Mouse (Mus musculus): ENCODE data around the gene Blnk.

Blnk gene

DNA sequence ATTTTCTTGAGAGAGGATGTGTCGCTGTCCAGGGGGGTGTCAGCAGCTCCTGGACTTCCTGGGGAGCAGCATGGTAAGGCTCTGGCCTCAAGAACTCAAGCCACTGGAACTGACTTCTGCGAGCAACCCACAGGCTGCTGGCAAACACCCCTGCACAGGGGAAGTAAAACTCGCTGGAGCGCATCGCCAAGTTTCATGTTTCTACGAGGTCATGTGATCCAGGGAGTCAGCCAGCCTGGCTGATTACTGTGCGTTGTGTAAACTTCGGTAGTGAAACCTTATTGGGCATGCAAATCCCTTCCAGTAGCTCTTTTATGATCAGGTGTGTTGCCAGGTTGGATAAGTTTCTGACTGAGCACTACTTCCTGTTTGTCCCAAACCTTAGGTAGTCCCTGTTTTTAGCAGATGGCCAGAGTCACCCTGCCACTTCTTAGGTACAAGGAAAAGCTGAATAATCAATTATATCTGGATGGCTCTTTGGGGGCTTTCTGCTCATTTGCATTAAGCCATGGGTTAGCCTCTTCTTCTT lies at the start of gene Blnk:
TSS of gene Blnk (minus strand) at position 479 of the 529 bp plus-strand sequence.
- peak; percentile 69 to 81 for DNase-seq (ENCODE audit: low spot score in 2 of 2)

DNA sequence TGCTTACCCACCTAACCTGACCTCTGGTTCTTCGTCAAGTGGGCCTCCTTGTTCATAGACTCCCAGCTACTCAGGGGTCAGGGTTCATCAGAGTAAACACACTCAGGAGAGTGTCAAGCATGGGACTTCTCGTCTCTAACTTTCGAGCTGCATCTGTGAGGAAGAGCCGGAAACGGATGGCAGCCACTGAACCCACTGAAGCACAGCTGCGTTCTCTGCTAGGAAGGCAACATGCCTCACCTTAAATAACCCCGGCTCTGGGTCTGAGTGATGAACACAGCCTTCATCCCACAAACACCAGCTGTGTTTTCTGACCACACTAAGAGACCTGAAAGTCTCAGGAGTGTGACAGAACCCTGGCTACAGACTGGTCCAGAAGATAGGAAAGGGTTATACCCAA lies 44.8 kb upstream of the Blnk start:
- no peak for DNase-seq (ENCODE audit: low spot score in 2 of 2)

DNA sequence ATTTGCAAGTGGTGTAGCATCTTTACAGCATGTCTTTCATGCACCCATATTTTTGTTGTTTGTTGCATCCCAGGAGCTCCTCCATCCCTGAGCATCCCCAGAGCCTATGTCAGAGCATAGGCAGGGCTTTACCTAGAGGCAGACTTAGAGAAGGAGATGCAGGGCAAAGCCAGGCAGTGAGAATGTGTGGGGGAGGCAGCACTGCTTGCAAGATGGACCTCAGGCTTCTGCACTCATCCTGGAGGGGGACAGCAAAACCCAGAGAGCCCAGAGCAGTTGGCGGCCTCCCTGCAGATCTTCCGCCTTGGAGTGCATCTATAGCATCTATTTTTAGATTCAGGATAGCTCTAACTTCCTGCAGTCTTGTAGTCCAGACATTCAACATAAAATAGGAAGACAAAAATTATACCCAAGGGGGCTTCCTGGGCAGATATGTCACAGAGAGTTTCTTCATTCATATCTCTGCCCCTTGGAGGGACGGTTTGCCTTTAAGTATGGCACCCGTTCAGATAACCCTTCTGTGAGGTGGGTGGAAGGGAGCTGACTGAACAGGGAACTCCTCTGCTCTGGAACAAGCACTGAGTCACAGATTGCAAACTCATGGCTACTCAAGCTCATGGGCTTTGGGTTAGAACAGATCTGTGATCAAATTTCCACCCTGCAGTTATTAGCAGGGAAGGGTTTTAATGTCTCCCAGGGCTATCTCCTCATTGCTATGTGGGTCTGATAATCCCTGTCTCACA lies 41.6 kb upstream of the Blnk start:
- no peak for DNase-seq (ENCODE audit: low spot score in 2 of 2)

DNA sequence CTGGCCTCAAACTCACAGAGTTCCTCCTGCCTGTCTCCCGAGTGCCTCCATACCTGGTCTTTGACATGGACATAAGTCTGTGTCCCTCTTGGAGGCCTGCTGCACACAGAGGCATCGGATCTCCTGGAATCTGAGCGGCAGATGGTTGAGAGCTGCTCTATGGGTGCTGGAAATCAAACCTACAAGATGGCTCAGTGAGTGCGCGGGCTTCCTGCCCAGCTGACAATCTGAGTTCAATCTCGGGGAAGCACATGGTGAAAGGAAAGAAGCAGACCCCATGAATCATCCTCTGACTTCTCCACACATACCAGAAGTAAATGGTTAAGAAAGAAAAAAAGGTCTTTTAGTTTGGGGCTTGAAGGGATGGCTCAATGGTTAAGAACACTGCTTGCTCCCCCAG lies 37.5 kb upstream of the Blnk start:
- DNase-seq (ENCODE audit: low spot score in 2 of 2), result no peak

DNA sequence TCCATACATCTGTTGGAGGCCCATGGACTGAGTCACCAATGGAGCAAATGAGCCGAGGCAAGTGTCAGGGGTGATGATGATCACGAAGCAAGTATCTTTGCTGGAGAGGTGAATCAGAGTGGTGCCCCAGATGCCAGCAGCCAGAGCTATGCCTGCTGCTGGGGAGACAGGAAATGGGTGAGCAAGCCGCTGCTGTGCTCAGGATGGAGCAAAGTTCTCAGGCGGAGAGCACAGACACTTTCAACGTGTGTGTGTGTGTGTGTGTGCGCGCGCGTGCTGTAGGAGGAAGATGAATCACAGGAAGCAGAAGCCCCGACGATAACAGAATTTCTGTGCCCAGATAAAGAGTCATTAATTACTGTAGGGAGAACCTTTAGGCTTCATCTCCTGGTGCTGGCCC lies 36.7 kb upstream of the Blnk start:
- DNase-seq (ENCODE audit: low spot score in 2 of 2), result no peak

DNA sequence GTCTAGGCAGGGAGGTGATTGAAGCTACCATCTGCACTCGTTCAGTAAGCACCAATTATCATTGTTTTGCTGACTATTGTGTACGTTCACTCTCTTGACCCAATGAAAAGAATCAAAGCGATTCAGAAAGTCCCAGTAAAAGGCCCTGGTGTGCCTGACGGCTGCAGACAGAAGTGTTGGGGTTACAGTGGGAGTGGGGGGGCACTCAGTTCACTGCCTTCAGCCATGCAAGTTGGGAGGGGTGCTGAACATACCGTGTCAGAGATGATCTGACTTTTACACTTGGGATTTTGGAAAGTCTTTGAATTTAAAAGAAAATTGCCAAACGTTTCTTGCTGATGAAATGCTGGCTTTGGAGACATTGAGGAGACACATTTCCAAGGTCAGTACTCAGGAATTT lies 35.8 kb upstream of the Blnk start:
- DNase-seq (ENCODE audit: low spot score in 2 of 2), result no peak

DNA sequence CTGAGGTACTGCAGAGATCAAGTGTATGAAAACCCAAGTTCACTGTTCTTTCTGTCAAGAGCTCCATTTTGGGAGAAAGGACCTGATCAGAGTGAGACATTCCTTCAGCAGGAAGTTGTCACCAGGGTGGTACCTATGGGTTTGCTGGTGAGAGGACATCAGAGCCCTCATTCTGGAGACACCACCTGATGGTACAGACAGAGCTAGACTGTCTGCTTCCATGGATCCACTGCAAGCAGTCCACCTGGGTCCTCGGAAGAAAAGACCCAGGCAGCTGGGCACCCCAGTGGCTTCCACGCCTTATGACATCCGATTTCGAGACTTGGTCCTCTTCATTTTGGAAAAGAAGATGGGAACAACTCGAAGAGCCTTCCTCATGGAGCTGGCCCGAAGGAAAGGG lies 34.9 kb upstream of the Blnk start, which contains the start of gene Dntt:
TSS of gene Dntt (plus strand) at position 57 of the 400 bp plus-strand sequence.
- DNase-seq (ENCODE audit: low spot score in 2 of 2), result no peak

DNA sequence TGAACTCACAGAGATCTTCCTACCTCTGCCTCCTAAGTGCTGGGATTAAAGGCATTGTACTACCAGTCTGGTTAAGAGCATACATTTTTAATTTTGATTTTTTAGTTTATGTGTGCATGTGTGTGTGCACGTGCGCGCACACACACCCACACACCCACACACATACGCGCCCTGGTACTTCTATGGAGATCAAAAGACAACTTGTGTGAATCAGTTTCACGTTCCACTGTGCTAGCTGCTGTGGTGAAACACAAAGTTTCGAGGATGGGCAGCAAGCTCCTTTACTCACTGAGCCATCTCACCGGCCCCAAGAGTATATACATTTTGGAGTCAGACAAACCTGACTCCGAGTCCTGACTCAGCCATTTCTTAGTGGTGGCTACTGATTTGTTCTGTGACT lies 33.3 kb upstream of the Blnk start:
- DNase-seq (ENCODE audit: low spot score in 2 of 2), result no peak

DNA sequence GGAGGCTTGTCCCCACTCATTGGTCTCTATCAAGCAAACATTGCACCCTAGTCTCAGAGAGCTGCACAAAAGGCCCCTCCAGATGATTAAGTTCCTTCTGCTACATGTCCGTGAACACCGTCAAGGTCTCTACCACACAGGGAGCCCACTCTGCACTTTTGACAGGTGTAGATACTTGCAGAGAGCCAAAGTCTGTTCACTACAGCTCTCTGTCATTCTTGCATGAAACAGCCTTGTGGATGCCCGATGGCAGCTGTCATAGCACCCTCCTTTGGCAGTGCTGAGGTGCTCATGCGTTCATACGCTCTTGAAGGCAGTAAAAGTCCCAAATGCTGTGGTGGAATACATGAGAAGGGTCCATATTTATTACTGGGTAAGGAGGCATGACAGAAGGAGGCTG lies 32.7 kb upstream of the Blnk start:
- DNase-seq (ENCODE audit: low spot score in 2 of 2), result no peak

DNA sequence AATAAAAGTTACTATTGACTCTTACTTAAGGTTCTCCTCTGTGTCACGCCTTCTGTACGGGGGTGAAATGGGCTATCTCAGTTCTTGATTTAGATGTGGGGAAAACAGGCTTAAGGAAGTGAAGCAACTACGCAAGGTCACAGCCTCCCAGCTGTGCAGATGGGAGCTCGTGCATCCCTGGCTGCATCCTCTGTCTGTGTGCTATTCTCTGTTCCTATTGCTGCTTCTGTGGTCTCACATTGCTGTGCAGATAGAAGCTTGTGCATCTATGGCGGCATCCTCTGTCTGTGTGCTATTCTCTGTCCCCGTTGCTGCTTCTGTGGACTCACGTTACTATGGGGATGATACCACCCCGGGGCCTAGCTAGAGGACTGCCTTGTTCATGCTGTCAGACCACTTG lies 32.2 kb upstream of the Blnk start:
- no peak for DNase-seq (ENCODE audit: low spot score in 2 of 2)

DNA sequence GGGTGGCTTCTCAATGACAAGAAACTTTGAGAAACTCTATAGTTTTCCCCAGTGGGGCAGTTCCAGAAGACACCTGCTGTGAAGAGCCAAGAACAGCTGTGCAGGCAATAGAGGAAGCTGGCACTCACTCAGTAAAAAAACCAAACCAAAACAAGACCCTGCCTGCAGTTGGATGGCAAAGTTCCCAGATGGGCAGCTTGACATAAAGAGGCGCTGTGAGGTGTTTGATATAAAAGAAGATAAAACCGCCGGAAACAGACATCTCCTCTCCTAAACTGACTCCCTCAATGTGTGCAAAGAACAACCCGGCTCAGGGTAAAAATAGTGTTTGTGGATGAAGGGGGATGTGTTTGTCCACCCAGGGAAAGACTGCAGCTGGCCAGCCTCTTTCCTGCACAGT lies 27.9 kb upstream of the Blnk start:
- no peak for DNase-seq (ENCODE audit: low spot score in 2 of 2)

DNA sequence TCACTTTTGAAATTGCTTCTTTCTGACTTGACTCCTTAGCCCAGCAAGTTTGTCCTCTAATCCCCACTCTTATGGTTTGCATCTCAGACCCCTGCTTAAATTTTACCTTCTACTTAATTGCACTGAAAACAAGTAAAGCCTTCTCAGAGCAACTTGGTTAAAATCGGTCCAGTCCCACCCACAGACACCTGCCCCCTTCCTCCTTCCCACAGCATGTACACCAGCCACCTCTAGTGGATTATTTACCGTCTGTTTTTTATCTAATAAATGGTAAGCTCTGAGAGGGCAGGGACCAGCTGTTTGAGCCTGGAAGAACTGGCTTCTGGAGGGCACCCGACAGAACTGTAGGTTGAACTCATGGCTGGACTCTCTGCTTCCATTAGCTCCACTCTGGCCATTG lies 26.2 kb upstream of the Blnk start:
- no peak for DNase-seq (ENCODE audit: low spot score in 2 of 2)

DNA sequence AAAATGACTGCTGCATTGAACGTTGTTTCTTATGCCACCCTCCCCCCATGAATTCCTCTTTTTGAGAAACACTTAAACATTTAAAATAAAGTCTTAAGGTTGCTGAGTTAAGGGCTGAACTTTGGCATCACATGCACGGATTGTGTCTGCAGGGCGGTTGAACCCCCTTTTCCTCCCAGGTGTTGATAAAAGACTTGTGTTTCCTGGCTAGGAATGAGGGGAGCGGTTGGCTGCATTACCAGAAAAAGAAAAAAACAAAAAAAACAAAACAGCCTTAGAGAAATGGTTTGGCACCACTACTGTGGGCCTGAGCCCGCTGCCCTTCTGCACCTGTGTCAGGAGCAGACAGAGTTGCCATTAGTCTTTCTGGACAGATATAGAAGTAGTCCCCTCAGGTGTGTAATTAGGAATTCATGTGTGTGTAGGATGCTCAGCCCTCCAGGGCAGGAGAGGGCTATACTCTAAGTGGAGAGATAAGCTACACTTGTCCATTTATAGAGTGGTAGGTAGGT lies 24.9 kb upstream of the Blnk start:
- no peak for DNase-seq (ENCODE audit: low spot score in 2 of 2)

DNA sequence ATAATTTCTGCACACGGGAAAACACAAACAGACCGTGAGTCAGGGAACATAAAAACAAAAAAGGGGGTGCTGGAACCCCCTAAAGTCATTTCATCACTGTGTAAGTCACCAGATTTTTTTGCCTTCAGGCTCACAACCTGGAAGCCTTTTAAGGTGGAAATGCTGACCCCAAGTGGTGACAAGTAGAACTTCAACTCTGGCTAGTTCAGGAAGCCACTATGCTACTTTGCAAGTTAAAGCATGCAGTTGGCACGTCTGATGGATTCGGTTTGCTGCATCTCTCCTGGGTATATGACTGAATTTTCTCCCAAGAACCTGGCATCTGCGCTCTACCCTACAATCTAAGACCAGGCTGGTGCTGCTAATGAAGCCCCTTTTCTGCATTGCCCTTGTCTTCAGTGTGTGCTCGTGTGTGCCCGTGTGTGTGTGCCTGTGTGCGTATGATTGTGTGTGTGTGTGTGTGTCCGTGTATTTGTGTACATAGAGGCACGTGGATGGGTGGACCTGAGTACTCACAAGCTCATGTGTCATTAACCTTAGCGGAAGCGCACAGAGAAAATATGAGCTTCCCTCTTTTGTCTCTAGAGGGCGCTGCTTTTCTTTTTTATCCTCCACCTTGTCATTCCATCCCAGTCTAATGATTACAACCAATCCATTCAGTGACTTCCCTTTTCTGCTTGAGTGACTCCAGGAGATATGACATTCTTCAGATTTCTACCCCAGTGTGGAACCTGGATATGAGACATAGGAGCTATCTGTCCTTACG lies 21.8 kb upstream of the Blnk start:
- peak; percentile 59 to 72 for DNase-seq (ENCODE audit: low spot score in 2 of 2)

DNA sequence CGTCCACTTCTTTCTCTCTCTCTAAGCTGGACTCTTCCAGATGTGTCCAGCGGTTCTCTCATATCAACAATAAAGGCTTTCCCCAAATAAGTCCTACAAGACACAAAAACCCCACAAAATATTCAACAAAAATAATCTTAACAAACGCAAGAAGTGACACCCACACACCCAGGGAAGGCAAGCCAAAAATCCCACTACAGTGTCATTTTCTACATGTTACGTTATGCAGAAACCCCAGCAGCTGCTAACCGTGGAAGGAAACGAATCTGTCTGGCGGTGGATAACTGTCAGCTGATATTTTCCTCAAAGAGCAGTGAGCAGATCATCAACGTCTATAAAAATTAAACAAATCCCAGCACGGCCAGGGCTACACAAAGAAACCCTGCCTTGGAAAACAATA lies 19.7 kb upstream of the Blnk start:
- DNase-seq (ENCODE audit: low spot score in 2 of 2), result no peak

DNA sequence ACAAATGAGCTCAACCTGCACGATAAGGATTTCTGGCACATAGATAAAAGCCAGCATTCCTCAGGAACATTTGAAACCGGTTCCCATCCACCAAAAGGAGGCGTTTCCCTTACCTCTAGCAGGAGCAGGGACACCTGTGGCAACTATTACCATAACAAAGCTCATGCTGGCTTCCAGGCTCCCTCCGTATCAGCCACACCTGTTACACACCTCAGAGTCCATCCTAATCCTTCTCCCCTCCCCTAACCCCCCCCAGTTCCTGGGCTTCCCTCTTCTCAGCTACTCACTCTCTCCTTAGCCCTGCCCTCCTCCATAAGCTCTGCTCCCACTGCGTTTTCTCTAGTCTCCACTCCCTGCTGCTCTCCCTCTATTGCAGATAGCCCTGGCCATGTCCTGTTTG lies 19.3 kb upstream of the Blnk start:
- no peak for DNase-seq (ENCODE audit: low spot score in 2 of 2)

DNA sequence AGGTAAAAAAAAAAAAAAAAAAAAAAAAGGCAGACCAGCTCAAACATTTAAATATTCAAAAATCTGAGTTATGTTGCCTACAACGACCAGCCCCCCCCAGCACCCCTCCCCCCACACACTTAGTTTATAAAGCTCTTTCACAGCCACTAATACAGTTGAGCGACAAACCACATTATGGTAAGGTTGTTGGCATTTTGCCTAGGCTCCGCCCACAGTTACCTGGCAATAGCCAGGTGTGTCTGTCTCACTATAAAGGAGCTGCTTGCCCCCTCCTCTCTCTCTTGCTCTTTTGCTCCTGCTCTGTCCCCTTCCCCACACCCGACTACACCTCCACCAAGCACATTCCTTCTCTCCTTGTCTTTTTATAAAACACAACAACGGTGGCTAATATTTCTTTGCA lies 17.3 kb upstream of the Blnk start:
- DNase-seq (ENCODE audit: low spot score in 2 of 2), result no peak

DNA sequence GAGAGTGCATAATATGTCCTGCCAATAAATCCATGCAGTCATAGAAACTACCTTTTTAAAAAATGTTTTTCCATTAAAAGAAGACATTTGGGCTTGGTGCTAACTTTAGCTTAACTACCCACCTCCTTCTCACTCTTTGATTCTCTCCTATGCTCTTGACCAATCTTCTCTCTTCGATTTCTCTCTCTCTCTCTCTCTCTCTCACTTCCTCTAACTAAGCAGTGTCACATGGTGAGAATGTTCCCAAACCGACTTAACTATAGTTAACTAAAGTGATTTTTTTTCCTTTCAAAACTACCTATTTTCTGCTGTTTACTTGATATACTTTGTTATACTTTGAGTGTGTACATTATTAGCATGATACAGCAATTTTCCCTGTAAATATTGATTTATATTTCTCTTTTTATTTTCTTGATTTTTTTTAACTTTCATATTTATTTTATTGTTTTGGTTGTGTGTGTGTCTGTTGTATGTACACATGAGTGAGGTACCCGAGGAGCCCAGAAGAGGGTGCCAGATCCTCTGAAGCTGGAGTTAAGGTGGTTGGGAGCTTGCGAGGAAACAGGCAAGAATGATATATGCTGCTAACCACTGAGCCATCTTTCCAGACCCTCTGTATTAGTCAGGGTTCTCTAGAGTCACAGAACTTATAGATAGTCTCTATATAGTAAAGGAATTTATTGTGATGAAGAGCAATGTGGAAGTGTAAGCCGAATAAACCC lies 14.5 kb upstream of the Blnk start:
- no peak for DNase-seq (ENCODE audit: low spot score in 2 of 2)

DNA sequence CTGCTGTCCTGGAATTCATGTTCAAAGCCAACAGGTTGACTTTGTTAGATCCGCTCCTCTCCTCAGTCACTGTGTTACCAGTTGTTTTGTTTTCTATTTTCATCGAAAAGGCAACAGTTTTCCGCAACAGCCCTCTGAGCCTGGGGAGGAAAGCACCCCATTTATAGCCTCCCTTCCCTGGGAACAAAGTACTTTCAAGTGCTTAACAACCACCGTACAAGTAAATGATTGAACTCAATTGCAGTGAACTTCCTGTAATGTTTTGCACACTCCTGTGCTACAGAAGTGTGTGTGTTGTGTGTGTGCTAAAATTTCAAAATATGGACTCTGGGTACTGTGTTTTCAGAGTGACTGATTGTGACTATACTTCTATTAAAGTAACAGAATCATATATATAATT lies 13.4 kb upstream of the Blnk start:
- DNase-seq (ENCODE audit: low spot score in 2 of 2), result no peak

DNA sequence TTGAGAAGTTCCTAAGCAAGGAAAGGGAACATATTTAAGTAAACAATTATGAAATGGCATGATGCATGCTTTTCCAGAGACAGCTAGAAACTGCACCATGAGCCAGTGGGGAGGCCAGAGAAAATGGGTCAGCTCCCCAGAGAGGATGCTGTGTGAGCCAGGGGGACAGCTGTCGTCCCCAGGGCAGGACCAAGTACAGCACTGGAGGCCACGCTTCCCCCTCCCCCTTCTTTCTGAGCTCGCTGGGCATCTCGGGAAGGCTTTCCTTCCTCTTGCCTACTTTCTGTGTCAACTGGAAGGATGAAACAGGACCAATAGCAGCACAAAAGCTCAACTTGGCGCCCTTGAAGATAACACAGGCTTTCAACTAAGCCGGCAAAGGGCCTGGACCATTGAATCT lies 13.0 kb upstream of the Blnk start:
- DNase-seq (ENCODE audit: low spot score in 2 of 2), result no peak

DNA sequence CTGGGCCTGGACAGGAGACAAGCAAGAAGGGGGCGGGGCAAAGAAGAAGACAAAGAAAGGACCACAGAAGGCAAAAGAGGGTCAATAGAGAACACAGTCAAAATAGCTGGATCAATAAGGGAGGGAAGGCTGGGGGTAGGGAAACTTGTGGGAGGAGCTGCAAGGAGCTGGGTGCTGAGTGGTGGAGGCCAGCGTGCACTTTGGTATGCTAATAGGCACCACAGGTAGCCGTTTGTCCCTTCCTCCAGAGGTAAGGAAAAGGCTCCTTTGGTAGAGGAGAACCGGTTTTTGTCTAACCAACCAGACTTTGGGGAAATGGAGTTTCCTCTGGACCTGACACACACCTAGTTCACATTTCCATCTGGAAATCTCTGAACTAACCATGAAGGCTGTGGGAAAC lies 12.3 kb upstream of the Blnk start:
- no peak for DNase-seq (ENCODE audit: low spot score in 2 of 2)

DNA sequence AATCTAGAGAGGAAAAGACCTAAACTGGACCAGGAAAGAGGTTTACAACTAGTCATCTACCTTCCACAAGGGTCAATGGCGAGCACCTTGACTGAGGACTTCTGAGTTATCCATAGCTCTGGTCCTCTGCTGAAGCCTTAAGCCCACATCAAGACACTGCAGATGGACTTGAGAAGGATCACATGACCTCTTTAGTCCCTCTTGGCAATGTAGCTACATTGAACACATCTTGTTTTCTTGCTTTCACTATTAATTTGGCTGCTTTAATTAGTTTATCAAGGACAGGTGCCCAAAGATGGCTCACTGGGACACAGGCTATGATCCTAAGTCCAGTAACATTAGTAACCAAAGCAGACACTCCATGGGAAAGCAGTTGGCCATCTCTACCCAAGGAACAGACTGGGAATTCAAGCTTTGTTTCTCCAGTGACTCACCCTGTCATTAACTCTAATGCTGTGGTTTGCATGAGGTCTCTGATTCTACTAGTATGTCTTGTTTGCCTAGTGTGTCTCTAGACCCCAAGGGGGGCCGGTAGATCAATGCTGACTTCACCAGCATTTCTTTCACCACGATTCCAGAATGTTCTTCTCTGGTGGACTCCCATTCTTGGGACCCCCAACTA lies 9.5 kb upstream of the Blnk start:
- no peak for DNase-seq (ENCODE audit: low spot score in 2 of 2)
